ENCODE assay signal across 19 mouse cellular contexts in genomic region chr7:72345901-72346300, GRCm38 (mm10). TPM values are rescaled to one million over a fixed set of nuclear protein-coding genes. Genes with fewer than 3 reads are reported as not detected.
DNase-seq lines count a peak whose midpoint lies in the region; ATAC-seq and TF ChIP-seq lines count a peak whose summit lies in the region.
"Had no signal": no experiment of that assay in that cellular context is flagged by ENCODE, and none has a peak within 500 bp of the region (broad histone marks: within the 10 kb centered on the region; RNA-seq: fewer than 3 reads in every experiment).

No protein-coding gene starts in this region.

- ATAC-seq in liver, embryonic 11.5 days (replicated peaks; ENCODE audit: low FRiP score), result no peak
- ATAC-seq: activated CD4-positive, CD25-positive, alpha-beta regulatory T cell, adult 4 months; CD4-positive, CD25-positive, alpha-beta regulatory T cell, adult 4 months; Patski had no signal

- peak; percentile 98 for DNase-seq in liver, adult 2 months (ENCODE audit: extremely low read depth, low read depth, low spot score)
- DNase-seq in liver, embryonic 11.5 days (ENCODE audit: low spot score), result no peak
- DNase-seq: adrenal gland, adult 2 months; adrenal gland, adult 8-10 months; adrenal gland, postnatal 10 days; adrenal gland, postnatal 14 days; adrenal gland, postnatal 25 days; adrenal gland, postnatal 36 days; B cell, adult 2 months; cerebellum, adult 11 months; cerebellum, adult 11-12 months; cerebellum, adult 18-20 months; cerebellum, adult 2 months had no signal

- H3K9me3 ChIP-seq in liver, embryonic 11.5 days (ENCODE audit: control insufficient read depth, low read length), result no peaks in the 10 kb centered on the region
- H3K9me3 ChIP-seq: G1E had no signal

- no peak for TF ChIP-seq CTCF in liver, adult 2 months (IDR thresholded peaks at IDR 0.05; ENCODE audit: low read depth, low read length)

- no peaks in the 10 kb centered on the region for H3K36me3 ChIP-seq in liver, adult 2 months (ENCODE audit: control insufficient read depth, insufficient read depth, low read length)
- no peaks in the 10 kb centered on the region for H3K36me3 ChIP-seq in liver, embryonic 11.5 days (ENCODE audit: control insufficient read depth, insufficient read depth, low read length)
- H3K36me3 ChIP-seq: G1E had no signal

- no peak for TF ChIP-seq POLR2A in liver, adult 2 months (IDR thresholded peaks at IDR 0.05; ENCODE audit: extremely low read depth, insufficient read depth, low read length)

- no peak overlapping the region for H3K9ac ChIP-seq in liver, adult 2 months (ENCODE audit: low read depth, low read length)
- H3K9ac ChIP-seq in liver, embryonic 11.5 days (ENCODE audit: low read depth, low read length), result no peak overlapping the region

- H3K27ac ChIP-seq in liver, adult 2 months (replicated peaks; ENCODE audit: insufficient read depth, low read depth, low read length), result no peak overlapping the region
- H3K27ac ChIP-seq in liver, embryonic 11.5 days (ENCODE audit: low read depth, low read length), result no peak overlapping the region

- no peak overlapping the region for H3K4me3 ChIP-seq in liver, adult 2 months (ENCODE audit: insufficient read depth, low read depth, low read length)
- H3K4me3 ChIP-seq in liver, embryonic 11.5 days (ENCODE audit: low read depth, low read length), result no peak overlapping the region

- H3K79me2 ChIP-seq in liver, adult 2 months (ENCODE audit: control insufficient read depth, insufficient read depth, low read length), result no peaks in the 10 kb centered on the region

- no peak overlapping the region for H3K4me2 ChIP-seq in liver, embryonic 11.5 days

- no peaks in the 10 kb centered on the region for H3K27me3 ChIP-seq in liver, adult 2 months (ENCODE audit: control insufficient read depth, insufficient read depth, low read length)
- no peaks in the 10 kb centered on the region for H3K27me3 ChIP-seq in liver, embryonic 11.5 days (replicated peaks; ENCODE audit: control insufficient read depth, insufficient read depth, low read length)
- H3K27me3 ChIP-seq: CH12.LX had no signal

- peaks cover 10% of the 10 kb centered on the region; the same call in 1 of the 2 replicates for H3K4me1 ChIP-seq in liver, adult 2 months (ENCODE audit: control insufficient read depth, insufficient read depth, low read length)
- H3K4me1 ChIP-seq in liver, embryonic 11.5 days (replicated peaks; ENCODE audit: control insufficient read depth, insufficient read depth, low read length), result no peaks in the 10 kb centered on the region

RNA-seq across cellular contexts. Expression of gene Mctp2, which starts 39.5 kb away (rescaled TPM):
- total RNA-seq in liver, adult 2 months (2014; rRNA removed), result 11.8 and 16.7 TPM in 2 replicates
- 3.5 and 5.4 TPM in 2 replicates for polyA plus RNA-seq in liver, adult 2 months (2012; rRNA removed)
- 0.26 and 0.33 TPM in 2 replicates for polyA plus RNA-seq in liver, embryonic 11.5 days (2014; fragmentation: Nextera tagmentation; extraction: Ambion mirVana)
- total RNA-seq: MEL had no signal
- polyA plus RNA-seq: G1E had no signal
